Mouse (Mus musculus): ENCODE measurements around the gene Micu1.

Micu1 gene

GRCm38 (mm10) chr10:59908776-59909315 is 206.6 kb downstream of the Micu1 start:
- peak in 1 of 2 experiments; percentile 9 for DNase-seq

- DNase-seq = peak; percentile 74 to 84
Observed at GRCm38 (mm10) chr10:59909357-59909847, 207.1 kb downstream of the Micu1 start.

- peak in 1 of 2 experiments; percentile 55 for DNase-seq
Observed at GRCm38 (mm10) chr10:59911091-59911490, 208.8 kb downstream of the Micu1 start.

- peak; percentile 70 to 83 for DNase-seq
Observed at GRCm38 (mm10) chr10:59911561-59912198, 209.4 kb downstream of the Micu1 start.
